Mouse (Mus musculus): ENCODE measurements around the gene Fto.

Fto gene

DNA sequence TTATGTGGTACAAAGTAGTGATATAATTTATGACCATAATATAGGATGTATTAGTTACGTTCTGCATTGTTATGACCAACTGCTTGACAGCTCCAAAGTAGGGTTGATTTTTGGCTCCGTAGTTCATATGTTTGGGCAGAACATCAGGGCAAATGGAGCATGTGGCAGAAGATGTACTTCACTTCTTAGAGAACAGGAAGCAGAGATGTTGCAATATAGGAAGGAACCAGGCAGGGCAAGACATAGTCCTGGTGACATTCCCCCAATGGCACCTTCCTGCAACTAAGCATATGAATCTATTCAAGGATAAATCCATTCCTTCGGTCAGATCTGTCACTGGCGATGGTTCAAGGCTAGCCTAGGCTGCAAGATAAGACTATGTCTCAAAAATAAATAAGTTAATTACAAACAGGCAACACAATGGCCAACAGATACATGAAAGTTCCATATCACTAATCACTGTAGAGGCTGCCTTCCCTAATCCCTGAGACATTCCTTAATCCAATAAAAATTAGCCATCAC, 44.2 kb downstream of the Fto start:
- no peak for DNase-seq (ENCODE audit: low read depth, low spot score)

GRCm38 (mm10) chr8:91358016-91358415, 44.7 kb downstream of the Fto start:
- no peak for DNase-seq (ENCODE audit: low read depth, low spot score)

- DNase-seq (ENCODE audit: low read depth, low spot score), result no peak
Measured at GRCm38 (mm10) chr8:91359511-91359910, 46.2 kb downstream of the Fto start.

DNA sequence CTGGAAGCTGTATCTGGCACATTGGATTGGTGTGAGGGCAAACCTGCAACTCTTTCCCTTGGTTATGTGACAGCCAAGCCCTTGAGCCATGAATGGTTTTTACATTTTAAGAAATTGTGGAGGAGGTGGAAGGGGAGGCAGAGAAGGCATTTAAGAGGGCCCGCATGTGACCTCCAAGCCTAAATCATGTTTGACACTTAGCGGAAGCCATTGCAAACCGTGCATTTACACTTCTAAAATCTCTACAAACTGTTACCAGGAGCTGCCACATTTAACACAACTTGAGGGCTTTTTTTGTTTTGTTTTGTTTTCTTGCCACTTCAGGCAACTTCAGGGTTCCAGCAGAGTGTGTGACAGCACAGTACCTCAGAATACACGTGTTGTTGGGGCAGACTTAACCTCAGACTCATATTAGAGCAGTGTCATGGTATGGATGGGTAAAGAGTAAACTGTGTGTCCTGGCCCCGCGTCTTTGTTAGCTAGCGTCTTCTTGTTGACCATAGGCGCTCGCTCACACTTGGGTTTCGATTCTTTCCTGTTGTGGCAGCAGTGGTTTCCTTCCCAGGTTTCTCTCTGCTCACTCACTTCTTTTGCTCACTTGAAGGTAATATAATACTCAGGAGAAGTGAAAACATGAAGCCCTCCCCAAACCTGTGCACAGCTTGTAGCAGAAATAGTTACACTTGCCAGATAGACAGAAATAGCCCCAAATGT, 47.5 kb downstream of the Fto start:
- no peak for DNase-seq (ENCODE audit: low read depth, low spot score)

GRCm38 (mm10) chr8:91363272-91363860, 50.0 kb downstream of the Fto start:
- DNase-seq (ENCODE audit: low read depth, low spot score), result no peak

- DNase-seq (ENCODE audit: low read depth, low spot score), result no peak
Measured at GRCm38 (mm10) chr8:91364216-91364615, 50.9 kb downstream of the Fto start.

DNA sequence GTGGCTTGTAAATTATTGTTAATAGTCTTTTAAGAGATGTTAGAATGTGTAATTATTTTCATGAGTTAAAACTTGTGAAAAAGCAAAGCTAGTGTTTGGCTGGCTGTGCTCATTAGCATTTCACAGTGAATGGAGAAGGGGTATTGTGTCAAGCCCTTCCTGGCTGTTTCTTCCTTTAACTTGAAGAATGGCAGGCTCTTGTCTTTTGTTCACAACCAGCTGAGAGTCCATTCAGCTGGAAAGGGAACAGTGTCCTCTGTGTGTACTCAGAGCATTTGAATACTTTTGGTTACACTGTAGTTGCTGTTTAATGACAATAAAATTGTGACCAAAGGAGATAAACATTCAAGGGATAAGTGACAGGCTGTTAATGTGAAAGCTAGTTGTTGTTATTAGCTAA, 52.5 kb downstream of the Fto start:
- DNase-seq (ENCODE audit: low read depth, low spot score), result no peak

DNA sequence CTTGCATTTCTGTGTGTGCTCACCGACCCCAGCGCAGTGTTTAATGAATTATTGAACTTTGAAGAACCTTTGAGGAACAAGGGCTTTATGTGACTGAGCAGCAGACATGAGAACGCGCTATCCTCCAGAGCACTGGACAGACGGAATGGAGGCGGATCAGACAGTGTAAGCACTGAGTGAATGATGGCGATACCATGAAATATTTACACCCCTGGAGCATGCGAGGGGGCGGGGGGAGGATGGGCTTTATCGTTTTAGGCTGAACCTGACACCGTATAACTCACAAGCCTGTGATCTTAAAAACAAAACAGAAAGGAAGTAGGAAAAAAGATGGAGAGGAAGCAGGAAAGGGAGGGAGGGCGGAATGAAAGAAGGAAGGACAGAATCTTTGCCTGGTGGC, 57.6 kb downstream of the Fto start:
- DNase-seq (ENCODE audit: low read depth, low spot score), result no peak

DNA sequence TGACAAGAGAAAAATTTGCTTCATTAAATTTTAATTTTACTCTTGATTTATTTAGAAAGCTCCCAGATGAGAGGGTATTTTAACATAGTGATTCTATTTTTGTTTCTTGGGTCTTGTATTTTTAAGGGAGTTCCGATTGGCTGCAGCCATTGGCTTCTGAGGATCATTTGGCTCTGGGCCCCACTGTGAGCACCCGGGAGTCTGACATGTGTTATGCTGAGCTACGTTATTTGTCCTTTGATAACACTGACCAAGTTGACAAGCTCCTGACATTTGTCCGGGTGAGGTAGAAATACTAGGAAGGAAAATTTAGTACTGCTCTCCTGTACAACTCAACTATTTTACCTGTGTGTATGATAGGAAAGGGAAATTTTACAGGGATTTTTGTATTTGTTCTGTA, 58.7 kb downstream of the Fto start:
- no peak for DNase-seq (ENCODE audit: low read depth, low spot score)

- DNase-seq (ENCODE audit: low read depth, low spot score), result no peak
Measured at GRCm38 (mm10) chr8:91372780-91373577, 59.7 kb downstream of the Fto start.

- no peak for DNase-seq (ENCODE audit: low read depth, low spot score)
Measured at GRCm38 (mm10) chr8:91375054-91375938, 62.0 kb downstream of the Fto start.

- DNase-seq (ENCODE audit: low read depth, low spot score), result no peak
Measured at GRCm38 (mm10) chr8:91376785-91377184, 63.5 kb downstream of the Fto start.

DNA sequence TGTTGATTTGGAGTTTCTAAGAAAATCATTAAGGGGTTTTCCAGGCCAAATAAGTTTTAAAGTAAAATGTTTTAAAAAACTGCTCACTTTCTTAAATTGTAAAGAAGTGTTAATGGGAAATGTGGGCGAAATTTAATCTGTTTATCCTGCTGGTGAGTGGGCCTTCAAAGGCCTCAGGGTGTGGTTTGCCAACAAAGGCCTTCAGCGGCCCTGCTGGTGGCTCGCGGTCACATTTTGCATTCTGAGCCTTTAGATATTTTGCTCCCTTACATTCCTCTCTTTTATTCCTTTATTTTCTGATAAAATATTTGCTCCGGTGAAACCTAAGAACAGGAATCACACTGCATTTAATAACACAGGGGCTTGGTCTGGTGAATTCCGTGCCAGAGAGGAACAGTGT, 64.0 kb downstream of the Fto start:
- DNase-seq (ENCODE audit: low read depth, low spot score), result no peak

- DNase-seq (ENCODE audit: low read depth, low spot score), result peak; percentile 46
Measured at GRCm38 (mm10) chr8:91378846-91379499, 65.6 kb downstream of the Fto start.

DNA sequence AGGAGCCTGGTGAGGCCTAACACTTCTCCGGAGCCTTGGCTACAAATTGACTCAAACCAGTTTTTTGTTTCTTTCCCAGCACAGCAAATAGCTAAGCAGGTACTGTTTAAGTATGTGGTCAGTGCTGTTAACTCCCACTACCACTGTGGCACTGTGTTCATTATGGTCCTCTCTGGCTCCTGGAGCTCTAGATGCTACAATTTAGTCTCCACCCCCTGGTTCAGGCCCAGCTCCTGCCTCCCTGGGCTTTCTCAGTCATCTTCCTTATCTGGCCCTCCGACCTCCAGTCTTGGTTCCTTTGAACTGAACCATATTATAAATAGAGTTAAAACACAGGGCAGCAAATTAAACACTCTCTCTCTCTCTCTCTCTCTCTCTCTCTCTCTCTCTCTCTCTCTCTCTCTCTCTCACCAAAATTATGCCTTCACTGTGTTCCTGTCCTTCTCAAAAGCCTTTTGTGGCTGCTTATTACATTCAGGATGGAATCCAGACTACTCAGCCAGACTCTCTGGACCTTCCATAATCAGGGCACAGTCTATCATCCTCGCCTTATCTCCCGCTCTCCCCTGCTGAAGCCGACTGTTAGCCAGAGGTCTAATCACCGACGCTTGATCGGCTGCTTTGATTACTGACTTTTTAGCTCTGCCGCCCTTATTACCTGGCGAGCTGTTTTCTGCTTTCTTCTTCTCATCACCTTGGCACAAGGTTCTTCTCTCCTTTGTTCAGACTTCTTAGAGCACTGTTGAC, 67.6 kb downstream of the Fto start:
- DNase-seq (ENCODE audit: low read depth, low spot score), result no peak

DNA sequence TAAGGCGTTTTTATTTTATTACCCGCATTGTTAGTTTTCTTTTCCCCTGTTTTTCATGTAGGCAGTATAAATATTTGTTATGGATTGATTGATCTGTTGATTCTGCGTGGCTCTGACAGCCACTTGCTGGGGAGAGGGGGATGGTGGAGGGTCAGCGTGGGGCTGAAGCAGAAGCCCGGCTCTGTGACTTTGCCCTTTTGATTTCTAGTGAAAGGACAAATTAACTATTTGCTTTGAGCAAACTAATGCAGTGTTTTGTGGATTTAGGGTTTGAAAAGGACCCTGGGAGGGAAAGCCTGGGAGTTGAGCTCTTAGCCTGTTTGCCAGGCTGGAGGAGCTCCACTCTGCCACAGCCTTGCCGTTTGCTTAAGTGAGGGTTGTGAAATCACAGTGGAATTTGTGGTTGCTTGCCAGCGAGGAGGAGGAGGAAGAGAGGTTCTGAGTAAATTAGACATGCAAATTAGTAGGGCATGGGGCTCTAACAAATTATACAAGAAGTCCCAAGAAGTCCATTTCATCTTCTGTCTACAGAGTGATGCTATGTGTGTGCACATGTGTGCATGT, 68.3 kb downstream of the Fto start:
- DNase-seq (ENCODE audit: low read depth, low spot score), result no peak

DNA sequence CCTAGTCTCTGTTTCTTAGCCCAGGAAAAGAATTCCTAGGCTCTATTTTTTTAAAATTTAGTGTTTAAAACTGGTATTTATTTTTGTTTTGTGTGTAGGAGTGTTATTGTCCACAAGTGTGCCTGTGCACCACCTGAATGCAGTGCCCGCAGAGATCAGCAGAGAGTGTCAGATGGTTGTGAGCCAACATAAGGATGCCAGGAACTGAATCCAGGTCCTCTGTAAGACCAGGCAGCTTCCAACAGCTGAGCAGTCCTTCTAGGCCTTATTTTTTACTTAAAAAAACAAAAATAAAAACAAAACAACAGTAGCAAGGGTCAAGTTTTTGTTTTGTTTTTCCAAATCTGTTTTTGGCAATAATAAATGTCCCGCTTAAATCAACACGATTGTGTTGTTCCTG, 69.9 kb downstream of the Fto start:
- no peak for DNase-seq (ENCODE audit: low read depth, low spot score)

DNA sequence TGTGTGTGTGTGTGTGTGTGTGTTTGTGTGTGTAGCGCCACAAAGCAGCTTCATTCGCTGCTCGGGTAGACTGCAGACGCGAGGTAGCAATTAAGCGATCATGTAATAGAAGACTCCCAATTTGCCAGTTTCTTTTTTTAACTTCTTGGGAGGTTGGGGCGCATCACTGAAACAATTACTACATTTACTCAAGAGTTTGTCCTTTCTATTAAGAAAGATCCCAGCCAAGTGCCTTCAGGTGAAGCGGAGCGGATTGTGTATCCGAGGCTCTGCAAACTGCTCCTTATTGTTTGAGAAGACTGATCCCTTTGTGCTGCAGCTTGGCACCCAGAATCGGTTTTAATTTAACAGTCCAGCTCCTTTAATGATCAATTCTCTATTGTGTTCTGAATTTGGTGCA, 70.5 kb downstream of the Fto start:
- DNase-seq (ENCODE audit: low read depth, low spot score), result no peak

GRCm38 (mm10) chr8:91384389-91384788, 71.1 kb downstream of the Fto start:
- DNase-seq (ENCODE audit: low read depth, low spot score), result no peak

DNA sequence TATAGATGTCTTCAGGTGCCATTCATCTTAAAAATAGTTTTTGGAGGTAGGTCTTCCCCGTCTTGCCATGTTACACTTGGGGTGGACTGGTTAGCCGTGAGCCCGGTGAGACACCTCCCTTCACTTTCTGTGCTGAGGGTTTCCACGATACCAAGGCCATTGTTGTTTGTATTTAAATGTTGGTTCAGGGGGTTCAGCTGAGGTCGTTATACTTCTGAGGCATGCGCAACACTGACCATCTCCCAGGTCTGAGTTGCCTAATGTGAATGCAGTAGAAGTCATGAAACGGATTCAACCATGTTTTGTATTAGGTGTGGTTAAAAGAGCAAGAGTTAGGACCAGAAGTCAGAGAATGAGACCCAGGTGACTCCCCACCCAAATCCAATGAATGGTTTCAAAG, 72.5 kb downstream of the Fto start:
- no peak for DNase-seq (ENCODE audit: low read depth, low spot score)
